In the genomic region with DNA sequence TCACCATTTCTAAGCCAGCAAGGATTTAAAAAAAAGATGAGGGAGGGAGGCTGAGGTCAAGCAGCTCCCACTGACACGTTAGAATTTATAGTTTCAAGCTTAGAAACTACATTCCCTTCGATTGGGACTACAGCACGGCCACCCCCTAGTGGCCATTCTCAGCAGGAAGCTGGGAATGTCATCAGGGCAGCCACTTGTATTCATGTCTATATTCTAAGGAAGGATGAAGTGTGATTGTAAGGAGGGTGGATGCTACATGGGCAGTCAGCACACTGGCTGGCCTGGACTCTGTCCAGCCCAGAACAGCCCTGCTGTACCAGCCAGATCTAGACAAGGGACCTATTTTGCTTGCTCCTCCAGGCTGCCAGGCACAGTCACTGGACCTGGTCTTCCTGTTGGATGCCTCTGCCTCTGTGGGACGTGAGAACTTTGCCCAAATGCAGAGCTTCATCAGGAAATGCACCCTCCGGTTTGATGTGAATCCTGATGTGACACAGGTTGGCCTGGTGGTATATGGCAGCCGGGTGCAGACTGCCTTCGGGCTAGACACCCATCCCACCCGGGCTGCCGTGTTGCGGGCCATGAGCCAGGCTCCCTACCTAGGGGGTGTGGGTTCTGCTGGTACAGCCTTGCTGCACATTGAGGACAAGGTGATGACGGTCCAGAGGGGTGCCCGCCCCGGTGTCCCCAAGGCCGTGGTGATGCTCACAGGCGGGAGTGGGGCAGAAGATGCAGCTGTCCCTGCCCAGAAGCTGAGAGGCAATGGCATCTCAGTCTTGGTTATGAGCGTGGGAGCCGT, we compare ENCODE assay signal across 9 mouse cellular contexts. TPM values are rescaled to one million over a fixed set of nuclear protein-coding genes. Genes with fewer than 3 reads are reported as not detected.
DNase-seq lines count a peak whose midpoint lies in the region; ATAC-seq and TF ChIP-seq lines count a peak whose summit lies in the region.
"Had no signal": no experiment of that assay in that cellular context is flagged by ENCODE, and none has a peak within 500 bp of the region (broad histone marks: within the 10 kb centered on the region; RNA-seq: fewer than 3 reads in every experiment).

No protein-coding gene starts in this region.

- TF ChIP-seq RAD21 in MEL (IDR thresholded peaks at IDR 0.05; ENCODE audit: low read depth, low read length): peak; percentile 74

- TF ChIP-seq POLR2A in MEL (IDR thresholded peaks at IDR 0.05; ENCODE audit: control insufficient read depth in 1 of 2, insufficient read depth in 1 of 2, low read depth in 1 of 2, low read length in 2 of 2, poor library complexity in 1 of 2): no peak
- no peak for TF ChIP-seq POLR2A in embryonic fibroblast, embryonic 13.5 days (IDR thresholded peaks at IDR 0.05; ENCODE audit: low read depth, low read length)

- peak; percentile 91 for DNase-seq in heart, adult 11 months
- no peak for DNase-seq in heart, adult 9 months (ENCODE audit: low spot score in 2 of 2)
- DNase-seq in MEL (ENCODE audit: low read depth, low spot score): peak; percentile 30
- DNase-seq in right cerebral cortex, adult 2 months (ENCODE audit: low spot score in 2 of 2): peak; percentile 51 to 57

- H3K9ac ChIP-seq in MEL (ENCODE audit: control insufficient read depth, low read depth, low read length, poor library complexity, severe bottlenecking): no peak overlapping the region
- no peak overlapping the region for H3K9ac ChIP-seq in kidney, embryonic 14.5 days (ENCODE audit: low read depth, low read length)
- no peak overlapping the region for H3K9ac ChIP-seq in lung, embryonic 15.5 days
- H3K9ac ChIP-seq: limb, embryonic 12.5 days had no signal

- H3K9me3 ChIP-seq in MEL (replicated peaks; ENCODE audit: insufficient read depth, low read length): no peaks in the 10 kb centered on the region
- no peaks in the 10 kb centered on the region for H3K9me3 ChIP-seq in kidney, embryonic 14.5 days (ENCODE audit: control insufficient read depth, low read length)
- H3K9me3 ChIP-seq in lung, embryonic 15.5 days: no peaks in the 10 kb centered on the region
- H3K9me3 ChIP-seq: limb, embryonic 12.5 days had no signal

- 74% methylated on average over 17 of the region's 17 CpGs for WGBS in kidney, embryonic 14.5 days
- WGBS in lung, embryonic 15.5 days: 71% methylated on average over 17 of the region's 17 CpGs

- H3K27ac ChIP-seq in MEL (ENCODE audit: control insufficient read depth, low read depth, low read length): no peak overlapping the region
- no peak overlapping the region for H3K27ac ChIP-seq in embryonic fibroblast, embryonic 13.5 days (ENCODE audit: insufficient read depth, low read length)
- no peak overlapping the region for H3K27ac ChIP-seq in kidney, embryonic 14.5 days (ENCODE audit: low read depth, low read length)
- no peak overlapping the region for H3K27ac ChIP-seq in lung, embryonic 15.5 days

- ATAC-seq in kidney, embryonic 14.5 days (ENCODE audit: low FRiP score, low TSS enrichment): peak; percentile 73
- 0 out of 2 replicates have a peak, but pooled peaks have one; percentile 50 for ATAC-seq in lung, embryonic 15.5 days (ENCODE audit: borderline replicate concordance, extremely low read depth, low FRiP score, low TSS enrichment)
- no peak for ATAC-seq in erythroid progenitor cell, adult 5-6 weeks (replicated peaks; ENCODE audit: low FRiP score, poor library complexity, severe bottlenecking)

- TF ChIP-seq CTCF in MEL (IDR thresholded peaks at IDR 0.05 in 2 of 3, conservative IDR thresholded peaks at IDR 0.05 in 1 of 3; ENCODE audit: control insufficient read depth in 1 of 3, insufficient read depth in 1 of 3, low read depth in 2 of 3, low read length in 3 of 3, poor library complexity in 1 of 3, severe bottlenecking in 1 of 3): peak; percentile 67 to 75 (median 71)
- TF ChIP-seq CTCF in embryonic fibroblast, embryonic 13.5 days (IDR thresholded peaks at IDR 0.05; ENCODE audit: borderline replicate concordance, insufficient read depth, low read length): peak; percentile 69

- H3K4me3 ChIP-seq in MEL (ENCODE audit: control insufficient read depth in 1 of 2, insufficient read depth in 1 of 2, low read depth in 2 of 2, low read length in 2 of 2): no peak overlapping the region
- no peak overlapping the region for H3K4me3 ChIP-seq in embryonic fibroblast, embryonic 13.5 days (ENCODE audit: insufficient read depth, low read length)
- no peak overlapping the region for H3K4me3 ChIP-seq in kidney, embryonic 14.5 days (ENCODE audit: low read length)
- no peak overlapping the region for H3K4me3 ChIP-seq in lung, embryonic 15.5 days
- H3K4me3 ChIP-seq: limb, embryonic 12.5 days had no signal

- H3K4me2 ChIP-seq in kidney, embryonic 14.5 days (replicated peaks; ENCODE audit: low read depth, low read length): no peak overlapping the region
- H3K4me2 ChIP-seq in lung, embryonic 15.5 days: no peak overlapping the region
- H3K4me2 ChIP-seq: limb, embryonic 12.5 days had no signal

- TF ChIP-seq EP300 in MEL (IDR thresholded peaks at IDR 0.05; ENCODE audit: low read depth in 1 of 2, low read length in 2 of 2): no peak

- H3K79me2 ChIP-seq in MEL (ENCODE audit: control insufficient read depth, insufficient read depth, low read length, poor library complexity): no peaks in the 10 kb centered on the region

- H3K27me3 ChIP-seq in MEL (ENCODE audit: control insufficient read depth in 1 of 2, insufficient read depth in 2 of 2, low read length in 2 of 2): no peaks in the 10 kb centered on the region
- no peaks in the 10 kb centered on the region for H3K27me3 ChIP-seq in kidney, embryonic 14.5 days (ENCODE audit: control insufficient read depth, insufficient read depth, low read length)
- no peaks in the 10 kb centered on the region for H3K27me3 ChIP-seq in lung, embryonic 15.5 days

- H3K36me3 ChIP-seq in MEL (ENCODE audit: control insufficient read depth in 1 of 2, insufficient read depth in 2 of 2, low read length in 2 of 2): no peaks in the 10 kb centered on the region
- peaks cover 3% of the 10 kb centered on the region; the same call in 1 of the 2 replicates for H3K36me3 ChIP-seq in kidney, embryonic 14.5 days (ENCODE audit: control insufficient read depth, insufficient read depth, low read length)
- H3K36me3 ChIP-seq in lung, embryonic 15.5 days: no peaks in the 10 kb centered on the region
- H3K36me3 ChIP-seq: limb, embryonic 12.5 days had no signal

- no peaks in the 10 kb centered on the region for H3K4me1 ChIP-seq in MEL (ENCODE audit: control insufficient read depth in 1 of 2, insufficient read depth in 2 of 2, low read length in 2 of 2)
- H3K4me1 ChIP-seq in embryonic fibroblast, embryonic 13.5 days (ENCODE audit: control insufficient read depth, insufficient read depth, low read length): peaks cover 3% of the 10 kb centered on the region
- peaks cover 12% of the 10 kb centered on the region; the same call in 1 of the 2 replicates for H3K4me1 ChIP-seq in kidney, embryonic 14.5 days (ENCODE audit: control insufficient read depth, insufficient read depth, low read length)
- peaks cover 9% of the 10 kb centered on the region for H3K4me1 ChIP-seq in lung, embryonic 15.5 days

TF ChIP-seq in MEL, 35 proteins besides CTCF, POLR2A, EP300 and RAD21:
- TF ChIP-seq SMC3 (IDR thresholded peaks at IDR 0.05; ENCODE audit: low read depth, low read length) (peak; percentile 74), SIN3A (IDR thresholded peaks at IDR 0.05; ENCODE audit: low read length) (no peak), BHLHE40 (IDR thresholded peaks at IDR 0.05; ENCODE audit: borderline replicate concordance, low read depth, low read length) (no peak), JUND (IDR thresholded peaks at IDR 0.05; ENCODE audit: low read depth, low read length) (no peak), ZMIZ1 (IDR thresholded peaks at IDR 0.05; ENCODE audit: low read depth, low read length) (no peak), MAZ (IDR thresholded peaks at IDR 0.05; ENCODE audit: low read depth, low read length) (no peak), ZC3H11A (IDR thresholded peaks at IDR 0.05; ENCODE audit: low read depth, low read length) (peak; percentile 71), ELF1 (IDR thresholded peaks at IDR 0.05; ENCODE audit: low read depth, low read length) (no peak), POLR2AphosphoS5 (IDR thresholded peaks at IDR 0.05; ENCODE audit: borderline replicate concordance, low read depth, low read length) (no peak), TBP (IDR thresholded peaks at IDR 0.05; ENCODE audit: low read depth, low read length) (no peak), KAT2A (conservative IDR thresholded peaks at IDR 0.05; ENCODE audit: low read depth, low read length) (no peak)

RNA-seq across cellular contexts. Expression of a gene that starts 34.6 kb away (rescaled TPM):
- 0.03 TPM in 1 of 2 replicates, not detected in the other for total RNA-seq in MEL (2012; rRNA removed)
- polyA plus RNA-seq in MEL (2012; ENCODE audit: insufficient read depth in 1 of 2, insufficient read length in 2 of 2, low read depth in 1 of 2, low replicate concordance in 2 of 2, missing spikeins in 1 of 2): not detected
- polyA plus RNA-seq in embryonic fibroblast, embryonic 13.5 days (2011; ENCODE audit: insufficient read length, low read depth, missing spikeins): not detected in 2 replicates
- polyA plus RNA-seq in kidney, embryonic 14.5 days (2014; fragmentation: Nextera tagmentation; extraction: Ambion mirVana): 10.0 and 16.1 TPM in 2 replicates
- polyA plus RNA-seq in lung, embryonic 15.5 days (2015; fragmentation: Nextera tagmentation; extraction: Ambion mirVana): 10.8 and 11.0 TPM in 2 replicates
- total RNA-seq in erythroid progenitor cell, adult 5-6 weeks (2015; ENCODE audit: low replicate concordance): not detected in 2 replicates
- total RNA-seq in erythroid progenitor cell, adult 5-6 weeks (2017; ENCODE audit: low replicate concordance): not detected in 2 replicates

Comparison
In these comparisons a context has a peak if more than half of its experiments do, and no peak if none do; other contexts are left out.
1. DNase-seq: peak in heart, adult 11 months (single experiment), MEL (single experiment) and right cerebral cortex, adult 2 months (2 of 2); none in heart, adult 9 months (0 of 2).
2. RNA of a gene that starts 34.6 kb away (polyA plus RNA-seq): 10.0 to 16.1 TPM in kidney, embryonic 14.5 days and 10.8 to 11.0 TPM in lung, embryonic 15.5 days; not detected in MEL and not detected in embryonic fibroblast, embryonic 13.5 days; every median in the first group is over 10 times any median in the second.